Comparison of ENCODE assay signal across 8 mouse cellular contexts in genomic region chr2:39003106-39003505, GRCm38 (mm10). TPM values are rescaled to one million over a fixed set of nuclear protein-coding genes. Genes with fewer than 3 reads are reported as not detected.
DNase-seq lines count a peak whose midpoint lies in the region; ATAC-seq and TF ChIP-seq lines count a peak whose summit lies in the region.

No protein-coding gene starts in this region.

- 53% methylated on average over 8 of the region's 8 CpGs for WGBS in heart, embryonic 12.5 days
- 57% methylated on average over 8 of the region's 8 CpGs for WGBS in hindbrain, embryonic 13.5 days
- 61% methylated on average over 8 of the region's 8 CpGs for WGBS in midbrain, embryonic 11.5 days

- peaks cover 44% of the 10 kb centered on the region for H3K36me3 ChIP-seq in heart, embryonic 12.5 days
- H3K36me3 ChIP-seq in ES-Bruce4 (ENCODE audit: control insufficient read depth, insufficient read depth, low read length, poor library complexity, severe bottlenecking) = peaks cover 42% of the 10 kb centered on the region
- peaks cover 46% of the 10 kb centered on the region for H3K36me3 ChIP-seq in hindbrain, embryonic 13.5 days
- H3K36me3 ChIP-seq in midbrain, embryonic 11.5 days (ENCODE audit: control insufficient read depth, insufficient read depth, low read length) = peaks cover 30% of the 10 kb centered on the region

- peak overlapping the region; percentile 78 for H3K4me3 ChIP-seq in heart, embryonic 12.5 days
- H3K4me3 ChIP-seq in ES-Bruce4 (ENCODE audit: low read depth, low read length) = peak overlapping the region; percentile 84
- H3K4me3 ChIP-seq in hindbrain, embryonic 13.5 days = peak overlapping the region; percentile 61
- H3K4me3 ChIP-seq in midbrain, embryonic 11.5 days (ENCODE audit: low read depth, low read length) = peak overlapping the region; percentile 87

- DNase-seq in heart, postnatal 36 days = no peak
- no peak for DNase-seq in midbrain, embryonic 11.5 days (ENCODE audit: low spot score, missing footprints)
- DNase-seq in spleen, postnatal 14 days (ENCODE audit: low spot score in 2 of 2) = no peak
- no peak for DNase-seq in embryo, embryonic 10 days (ENCODE audit: low spot score)
- no peak for DNase-seq in spleen, adult 18-20 months

- TF ChIP-seq POLR2A in ES-Bruce4 (IDR thresholded peaks at IDR 0.05; ENCODE audit: insufficient read depth, low read length) = no peak

- no peaks in the 10 kb centered on the region for H3K9me3 ChIP-seq in heart, embryonic 12.5 days (replicated peaks)
- H3K9me3 ChIP-seq in ES-Bruce4 (replicated peaks; ENCODE audit: control insufficient read depth, insufficient read depth, low read length, poor library complexity, severe bottlenecking) = no peaks in the 10 kb centered on the region
- no peaks in the 10 kb centered on the region for H3K9me3 ChIP-seq in hindbrain, embryonic 13.5 days
- no peaks in the 10 kb centered on the region for H3K9me3 ChIP-seq in midbrain, embryonic 11.5 days (ENCODE audit: control insufficient read depth, low read length)

- intact Hi-C loops in heart, postnatal 36 days (cut with DNase I) = loop anchor here (10.0 kb wide), 2 partner anchors 358 to 718 kb away; partner anchors contain the start of genes Dennd1a and Psmb7

- TF ChIP-seq EP300 in ES-Bruce4 (IDR thresholded peaks at IDR 0.05; ENCODE audit: insufficient read depth, low read depth, low read length) = no peak

- peak overlapping the region; percentile 91 for H3K4me2 ChIP-seq in heart, embryonic 12.5 days
- H3K4me2 ChIP-seq in hindbrain, embryonic 13.5 days = peak overlapping the region; percentile 95
- peak overlapping the region; percentile 96 for H3K4me2 ChIP-seq in midbrain, embryonic 11.5 days

- peak overlapping the region; percentile 94 for H3K9ac ChIP-seq in heart, embryonic 12.5 days
- H3K9ac ChIP-seq in ES-Bruce4 (ENCODE audit: low read depth, poor library complexity, severe bottlenecking) = peak overlapping the region; percentile 71
- peak overlapping the region; percentile 39; the same call in 1 of the 2 replicates for H3K9ac ChIP-seq in hindbrain, embryonic 13.5 days
- peak overlapping the region; percentile 91; the same call in 1 of the 2 replicates for H3K9ac ChIP-seq in midbrain, embryonic 11.5 days (ENCODE audit: low read length)

- TF ChIP-seq CTCF in ES-Bruce4 (IDR thresholded peaks at IDR 0.05; ENCODE audit: low read depth, low read length) = no peak

- no peak for ATAC-seq in heart, embryonic 12.5 days (ENCODE audit: insufficient number of reproducible peaks, low FRiP score)
- ATAC-seq in hindbrain, embryonic 13.5 days (ENCODE audit: low FRiP score) = no peak
- ATAC-seq in midbrain, embryonic 11.5 days (ENCODE audit: low FRiP score) = no peak

- H3K27ac ChIP-seq in heart, embryonic 12.5 days (ENCODE audit: poor library complexity, severe bottlenecking) = no peak overlapping the region
- 0 out of 2 replicates have a peak overlapping the region, but pooled peaks have one; percentile 5 for H3K27ac ChIP-seq in ES-Bruce4 (ENCODE audit: insufficient read depth, low read length)
- H3K27ac ChIP-seq in hindbrain, embryonic 13.5 days = no peak overlapping the region
- no peak overlapping the region for H3K27ac ChIP-seq in midbrain, embryonic 11.5 days (ENCODE audit: low read depth, low read length)

- H3K4me1 ChIP-seq in heart, embryonic 12.5 days (replicated peaks) = peaks cover 43% of the 10 kb centered on the region
- no peaks in the 10 kb centered on the region for H3K4me1 ChIP-seq in ES-Bruce4 (ENCODE audit: control insufficient read depth, insufficient read depth, low read length)
- peaks cover 43% of the 10 kb centered on the region for H3K4me1 ChIP-seq in hindbrain, embryonic 13.5 days (replicated peaks)
- peaks cover 22% of the 10 kb centered on the region for H3K4me1 ChIP-seq in midbrain, embryonic 11.5 days (ENCODE audit: control insufficient read depth, insufficient read depth, low read length)

- H3K27me3 ChIP-seq in heart, embryonic 12.5 days (replicated peaks) = no peaks in the 10 kb centered on the region
- H3K27me3 ChIP-seq in ES-Bruce4 (ENCODE audit: control insufficient read depth, insufficient read depth, low read length, poor library complexity, severe bottlenecking) = no peaks in the 10 kb centered on the region
- H3K27me3 ChIP-seq in hindbrain, embryonic 13.5 days = no peaks in the 10 kb centered on the region
- no peaks in the 10 kb centered on the region for H3K27me3 ChIP-seq in midbrain, embryonic 11.5 days (ENCODE audit: control insufficient read depth, insufficient read depth, low read length)

RNA-seq across cellular contexts. Expression of gene Arpc5l, which starts 2.0 kb away (rescaled TPM):
- polyA plus RNA-seq in heart, embryonic 12.5 days (2016; fragmentation: Nextera tagmentation; extraction: Ambion mirVana) = 81.7 and 82.3 TPM in 2 replicates
- 10 to 100 TPM; 90.1 to 99.9 TPM for total RNA-seq in heart, postnatal 36 days (2021)
- 49.7 and 55.2 TPM in 2 replicates for polyA plus RNA-seq in ES-Bruce4 (2011; ENCODE audit: insufficient read depth, insufficient read length, low read depth, missing spikeins)
- polyA plus RNA-seq in hindbrain, embryonic 13.5 days (2015; fragmentation: Nextera tagmentation; extraction: Ambion mirVana) = 135 TPM in 2 replicates
- 149 and 157 TPM in 2 replicates for polyA plus RNA-seq in midbrain, embryonic 11.5 days (2014; fragmentation: Nextera tagmentation; extraction: Ambion mirVana)

RNA-seq across cellular contexts. Expression of gene Rpl35, which starts 2.3 kb away (rescaled TPM):
- polyA plus RNA-seq in heart, embryonic 12.5 days (2016; fragmentation: Nextera tagmentation; extraction: Ambion mirVana) = 733 and 779 TPM in 2 replicates
- total RNA-seq in heart, postnatal 36 days (2021) = 100 to 1,000 TPM; 321 to 338 TPM
- 289 and 317 TPM in 2 replicates for polyA plus RNA-seq in ES-Bruce4 (2011; ENCODE audit: insufficient read depth, insufficient read length, low read depth, missing spikeins)
- 721 and 760 TPM in 2 replicates for polyA plus RNA-seq in hindbrain, embryonic 13.5 days (2015; fragmentation: Nextera tagmentation; extraction: Ambion mirVana)
- 1,018 and 1,101 TPM in 2 replicates for polyA plus RNA-seq in midbrain, embryonic 11.5 days (2014; fragmentation: Nextera tagmentation; extraction: Ambion mirVana)

RNA-seq across cellular contexts. Expression of gene Wdr38, which starts 5.8 kb away (rescaled TPM):
- polyA plus RNA-seq in heart, embryonic 12.5 days (2016; fragmentation: Nextera tagmentation; extraction: Ambion mirVana) = 0.91 and 1.0 TPM in 2 replicates
- under 1 TPM in 1 of 2 experiments, not detected in 1; 0.14 TPM for total RNA-seq in heart, postnatal 36 days (2021)
- 0.67 and 1.1 TPM in 2 replicates for polyA plus RNA-seq in ES-Bruce4 (2011; ENCODE audit: insufficient read depth, insufficient read length, low read depth, missing spikeins)
- 1.8 and 1.9 TPM in 2 replicates for polyA plus RNA-seq in hindbrain, embryonic 13.5 days (2015; fragmentation: Nextera tagmentation; extraction: Ambion mirVana)
- 1.4 TPM in 2 replicates for polyA plus RNA-seq in midbrain, embryonic 11.5 days (2014; fragmentation: Nextera tagmentation; extraction: Ambion mirVana)

Comparison
In these comparisons a context has a peak if more than half of its experiments do, and no peak if none do; other contexts are left out.
1. H3K9ac ChIP-seq: peak in every context shown above with its lines; median percentile 94 in heart, embryonic 12.5 days; 91 in midbrain, embryonic 11.5 days; 71 in ES-Bruce4; 39 in hindbrain, embryonic 13.5 days.